Mouse (Mus musculus) limb, embryonic 10.5 days (tissue): Measurements from ENCODE around the gene Rundc3a. TPM values are rescaled to one million over a fixed set of nuclear protein-coding genes. Genes with fewer than 3 reads are reported as not detected.
A peak's percentile ranks its signal among the peaks of the same experiment; 100 is the strongest.
"Not testable (repeated sequence)": the region's sequence is repeated elsewhere in the genome, so short reads cannot be mapped to it uniquely, and the experiment has no call there.

Experiments
- DNase-seq: peaks from one replicate; pipeline ENCODE4 v3.0.0-alpha.2; 2017; ENCODE audit warnings: low spot score
- H3K27ac ChIP-seq: fragments of 300-500 bp; sonication (generic); 2 replicates; pipeline ENCODE4 v1.5.1; 2016; ENCODE audit warnings: mild to moderate bottlenecking
- H3K27me3 ChIP-seq: fragments of 300-500 bp; sonication (generic); 2 replicates; pipeline ENCODE4 v1.6.1; 2016; ENCODE audit warnings: low read depth, mild to moderate bottlenecking; ENCODE audit not compliant: poor library complexity, severe bottlenecking
- H3K36me3 ChIP-seq: fragments of 300-500 bp; sonication (generic); 2 replicates; pipeline ENCODE4 v1.6.1; 2016; ENCODE audit warnings: mild to moderate bottlenecking, moderate library complexity
- H3K4me1 ChIP-seq: fragments of 300-500 bp; sonication (generic); 2 replicates; pipeline ENCODE4 v1.6.1; 2016
- H3K4me3 ChIP-seq: fragments of 300-500 bp; sonication (generic); 2 replicates; pipeline ENCODE4 v1.5.1; 2016; ENCODE audit warnings: mild to moderate bottlenecking, moderate library complexity
- H3K9me3 ChIP-seq: fragments of 300-500 bp; sonication (generic); replicated peaks from 2 replicates; pipeline ENCODE4 v1.6.1; 2016; ENCODE audit warnings: mild to moderate bottlenecking
- WGBS: fragments of 180-500 bp; shearing (Covaris S2); methylation state at CpG from one replicate; pipeline ENCODE4 v1.1.7; 2016; 5-methylcytosine and 5-hydroxymethylcytosine counted together
- polyA plus RNA-seq: library from polyadenylated mRNA; unstranded; fragments of >200 nt; fragmentation: Nextera tagmentation; extraction: Ambion mirVana; gene quantifications from 2 replicates; pipeline ENCODE4 v1.2.1, GENCODE M21; 2016

Gene Rundc3a
- polyA plus RNA-seq, 1 experiment from 2014 or later, result 1.3 TPM

GRCm38 (mm10) chr11:102356636-102357350, 36.4 kb upstream of the Rundc3a start:
- no peak for DNase-seq
- WGBS, result 66% methylated on average over 31 of the region's 31 CpGs
- no peaks in the 10 kb centered on the region for H3K9me3 ChIP-seq
- no peaks in the 10 kb centered on the region for H3K36me3 ChIP-seq
- H3K27ac ChIP-seq, result no peak overlapping the region
- no peaks in the 10 kb centered on the region for H3K4me1 ChIP-seq
- H3K27me3 ChIP-seq, result peaks cover 44% of the 10 kb centered on the region
- H3K4me3 ChIP-seq, result no peak overlapping the region

GRCm38 (mm10) chr11:102358365-102358764, 34.8 kb upstream of the Rundc3a start:
- DNase-seq, result no peak
- Histone ChIP-seq H3K27me3 (peaks cover 33% of the 10 kb centered on the region), H3K4me1 (no peaks in the 10 kb centered on the region), H3K36me3 (no peaks in the 10 kb centered on the region), H3K4me3 (no peak overlapping the region), H3K27ac (no peak overlapping the region), H3K9me3 (no peaks in the 10 kb centered on the region)
- WGBS, result 69% methylated on average over 10 of the region's 10 CpGs

- WGBS, result 86% methylated on average over 8 of the region's 8 CpGs
- Histone ChIP-seq H3K27me3 (peaks cover 22% of the 10 kb centered on the region), H3K27ac (no peak overlapping the region), H3K9me3 (no peaks in the 10 kb centered on the region), H3K4me3 (no peak overlapping the region), H3K4me1 (peaks cover 6% of the 10 kb centered on the region; the same call in 1 of the 2 replicates), H3K36me3 (no peaks in the 10 kb centered on the region)
- no peak for DNase-seq
These were observed 31.3 kb upstream of the Rundc3a start for GRCm38 (mm10) chr11:102361776-102362495.

- WGBS, result 41% methylated on average over 2 of the region's 2 CpGs
- Histone ChIP-seq H3K36me3 (no peaks in the 10 kb centered on the region), H3K4me3 (no peak overlapping the region), H3K9me3 (no peaks in the 10 kb centered on the region), H3K4me1 (peaks cover 6% of the 10 kb centered on the region; the same call in 1 of the 2 replicates), H3K27ac (no peak overlapping the region), H3K27me3 (0 out of 2 replicates have a peak, but pooled peaks cover 7% of the 10 kb centered on the region)
- DNase-seq, result no peak
These were observed 29.6 kb upstream of the Rundc3a start for GRCm38 (mm10) chr11:102363623-102364022.

- H3K4me1 ChIP-seq, result peaks cover 6% of the 10 kb centered on the region; the same call in 1 of the 2 replicates
- DNase-seq, result no peak
- no peaks in the 10 kb centered on the region for H3K36me3 ChIP-seq
- 0 out of 2 replicates have a peak, but pooled peaks cover 6% of the 10 kb centered on the region for H3K27me3 ChIP-seq
- H3K4me3 ChIP-seq, result peak overlapping the region; percentile 23; the same call in 1 of the 2 replicates
- peak overlapping the region; percentile 26; the same call in 1 of the 2 replicates for H3K27ac ChIP-seq
- 74% methylated on average over 14 of the region's 14 CpGs for WGBS
- no peaks in the 10 kb centered on the region for H3K9me3 ChIP-seq
These were observed 28.4 kb upstream of the Rundc3a start for GRCm38 (mm10) chr11:102364570-102365371.

- 45% methylated on average over 4 of the region's 4 CpGs for WGBS
- no peak for DNase-seq
- Histone ChIP-seq H3K27me3 (0 out of 2 replicates have a peak, but pooled peaks cover 8% of the 10 kb centered on the region), H3K36me3 (no peaks in the 10 kb centered on the region), H3K4me1 (peaks cover 6% of the 10 kb centered on the region; the same call in 1 of the 2 replicates), H3K9me3 (no peaks in the 10 kb centered on the region), H3K27ac (peak overlapping the region; percentile 5; the same call in 1 of the 2 replicates), H3K4me3 (no peak overlapping the region)
These were observed 27.5 kb upstream of the Rundc3a start for GRCm38 (mm10) chr11:102365699-102366098.

GRCm38 (mm10) chr11:102366103-102366502, 27.1 kb upstream of the Rundc3a start, which contains the start of gene Slc4a1:
Gene Slc4a1 (minus strand): TSS chr11:102366203.
- not testable (repeated sequence) for H3K4me1 ChIP-seq, H3K36me3 ChIP-seq, DNase-seq, H3K9me3 ChIP-seq, H3K27me3 ChIP-seq
- 0 out of 2 replicates have a peak within 1 kb of the TSS, but pooled peaks have one; percentile 23 for H3K4me3 ChIP-seq
- 86% methylated on average over 8 of the region's 8 CpGs for WGBS
- peak within 1 kb of the TSS; percentile 5; the same call in 1 of the 2 replicates for H3K27ac ChIP-seq

GRCm38 (mm10) chr11:102367504-102368280, 25.5 kb upstream of the Rundc3a start:
- Histone ChIP-seq H3K27me3 (peaks cover 11% of the 10 kb centered on the region), H3K36me3 (no peaks in the 10 kb centered on the region), H3K4me1 (peaks cover 6% of the 10 kb centered on the region; the same call in 1 of the 2 replicates), H3K9me3 (no peaks in the 10 kb centered on the region), H3K4me3 (no peak overlapping the region), H3K27ac (no peak overlapping the region)
- 79% methylated on average over 9 of the region's 9 CpGs for WGBS
- no peak for DNase-seq

- Histone ChIP-seq H3K4me1 (peaks cover 6% of the 10 kb centered on the region; the same call in 1 of the 2 replicates), H3K4me3 (no peak overlapping the region), H3K27ac (no peak overlapping the region), H3K36me3 (no peaks in the 10 kb centered on the region), H3K27me3 (peaks cover 17% of the 10 kb centered on the region), H3K9me3 (no peaks in the 10 kb centered on the region)
- 83% methylated on average over 5 of the region's 5 CpGs for WGBS
- DNase-seq, result no peak
These were observed 24.9 kb upstream of the Rundc3a start for GRCm38 (mm10) chr11:102368347-102368746.

GRCm38 (mm10) chr11:102369263-102369662, 23.9 kb upstream of the Rundc3a start:
- H3K9me3 ChIP-seq, result no peaks in the 10 kb centered on the region
- no peak for DNase-seq
- no peaks in the 10 kb centered on the region for H3K36me3 ChIP-seq
- H3K4me3 ChIP-seq, result no peak overlapping the region
- H3K27ac ChIP-seq, result no peak overlapping the region
- H3K27me3 ChIP-seq, result peaks cover 27% of the 10 kb centered on the region
- H3K4me1 ChIP-seq, result 0 out of 2 replicates have a peak, but pooled peaks cover 4% of the 10 kb centered on the region
- 73% methylated on average over 4 of the region's 4 CpGs for WGBS

- H3K4me3 ChIP-seq, result no peak overlapping the region
- H3K27me3 ChIP-seq, result peaks cover 35% of the 10 kb centered on the region
- H3K9me3 ChIP-seq, result no peaks in the 10 kb centered on the region
- no peaks in the 10 kb centered on the region for H3K36me3 ChIP-seq
- WGBS, result 55% methylated on average over 7 of the region's 7 CpGs
- peaks cover 8% of the 10 kb centered on the region for H3K4me1 ChIP-seq
- no peak for DNase-seq
- no peak overlapping the region for H3K27ac ChIP-seq
These were observed 22.9 kb upstream of the Rundc3a start for GRCm38 (mm10) chr11:102370285-102370684.
